Mouse (Mus musculus) thymus, postnatal 10 days (tissue): ENCODE data around the gene Ccdc162.

Experiments used
- DNase-seq, 2 experiments: peaks; one replicate each; pipeline ENCODE4 v3.0.0; 2021; ENCODE audit warnings: low spot score in 2 of 2

Gene Ccdc162

DNA sequence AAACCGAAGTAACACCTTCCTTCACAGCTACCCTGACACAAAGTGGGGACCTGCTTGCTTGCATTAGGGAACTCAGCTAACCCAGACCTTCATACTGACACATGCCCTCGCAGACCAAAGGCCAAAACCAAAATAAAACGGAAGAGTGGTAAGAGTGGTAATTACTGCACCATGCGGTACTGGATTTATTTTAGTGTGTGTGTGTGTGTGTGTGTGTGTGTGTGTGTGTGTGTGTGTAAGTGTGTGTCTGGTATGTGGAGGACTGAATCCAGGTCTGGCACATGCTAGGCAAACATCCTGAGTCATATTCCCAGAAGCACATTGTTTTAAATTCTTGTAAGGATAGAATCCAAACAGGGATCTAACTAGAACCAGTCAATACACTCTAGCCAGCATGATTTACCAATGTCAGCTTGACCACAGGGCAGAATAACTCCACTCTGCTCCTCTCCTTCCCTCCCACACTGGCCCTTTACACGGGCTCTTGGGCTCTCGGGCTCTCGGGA is 140.1 kb downstream of the Ccdc162 start:
- DNase-seq: no peak

- DNase-seq: peak in 1 of 2 experiments; percentile 48
These were observed 140.7 kb downstream of the Ccdc162 start for GRCm38 (mm10) chr10:41575451-41576327.

DNA sequence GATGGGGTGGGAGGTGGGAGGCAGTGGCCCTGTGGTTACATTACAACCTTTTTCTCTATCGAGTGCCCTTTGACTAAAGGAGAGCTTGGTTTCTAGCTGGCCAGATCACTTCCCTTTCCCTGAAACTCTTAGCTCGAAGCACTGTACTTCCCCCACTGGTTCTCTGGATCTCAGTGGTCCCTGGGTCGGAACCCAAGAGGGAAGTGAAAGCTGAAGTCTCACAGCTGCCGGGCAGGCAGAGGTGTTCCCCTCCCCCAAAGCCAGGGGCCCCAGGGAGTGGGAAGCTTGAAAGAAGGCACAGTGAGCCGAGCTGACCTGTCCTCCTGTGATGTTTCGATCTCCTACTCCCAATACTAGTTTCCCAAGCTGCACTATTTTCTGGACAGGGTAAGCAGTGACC is 143.2 kb downstream of the Ccdc162 start:
- no peak for DNase-seq

DNA sequence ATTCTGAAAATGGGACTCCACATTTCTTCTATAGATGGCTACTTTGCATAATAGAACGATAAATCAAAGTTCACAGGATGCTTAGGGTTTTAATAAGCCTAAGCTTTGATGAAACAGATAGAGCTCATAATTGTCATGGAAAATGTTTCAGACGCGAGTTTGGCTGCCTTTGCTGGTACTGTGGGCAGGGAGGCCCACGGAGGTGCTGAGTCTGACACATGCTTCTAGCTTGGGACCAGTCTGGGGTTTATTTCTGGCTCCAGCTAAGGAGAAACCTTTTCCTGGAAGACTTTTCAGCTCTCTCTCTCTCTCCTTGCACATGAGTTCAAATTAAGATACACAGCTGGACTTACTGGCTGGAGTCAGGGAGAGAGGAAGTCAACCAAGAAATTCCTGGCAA is 144.2 kb downstream of the Ccdc162 start:
- DNase-seq: no peak

DNA sequence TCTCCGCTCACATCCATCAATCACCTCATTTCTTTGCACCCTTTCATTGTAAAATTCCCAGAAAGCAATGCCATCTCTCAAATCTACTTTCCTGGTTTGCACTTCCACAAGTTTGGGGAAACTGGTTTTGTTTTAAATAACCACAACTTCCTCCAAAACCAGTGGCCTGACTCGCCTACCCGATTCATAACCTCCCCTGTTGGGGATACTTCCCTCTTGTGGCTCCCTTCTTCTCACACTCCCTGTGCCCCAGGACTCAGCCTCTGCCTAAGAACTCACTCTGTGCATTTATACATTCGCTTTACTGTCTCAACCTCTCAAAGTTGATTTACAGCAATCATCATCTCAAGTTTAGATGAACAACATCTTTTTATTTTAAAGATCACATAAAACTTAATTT is 145.4 kb downstream of the Ccdc162 start:
- no peak for DNase-seq

- DNase-seq: no peak
These were observed 148.1 kb downstream of the Ccdc162 start for GRCm38 (mm10) chr10:41568306-41568705.

GRCm38 (mm10) chr10:41565141-41565540 is 151.3 kb downstream of the Ccdc162 start:
- DNase-seq: no peak

DNA sequence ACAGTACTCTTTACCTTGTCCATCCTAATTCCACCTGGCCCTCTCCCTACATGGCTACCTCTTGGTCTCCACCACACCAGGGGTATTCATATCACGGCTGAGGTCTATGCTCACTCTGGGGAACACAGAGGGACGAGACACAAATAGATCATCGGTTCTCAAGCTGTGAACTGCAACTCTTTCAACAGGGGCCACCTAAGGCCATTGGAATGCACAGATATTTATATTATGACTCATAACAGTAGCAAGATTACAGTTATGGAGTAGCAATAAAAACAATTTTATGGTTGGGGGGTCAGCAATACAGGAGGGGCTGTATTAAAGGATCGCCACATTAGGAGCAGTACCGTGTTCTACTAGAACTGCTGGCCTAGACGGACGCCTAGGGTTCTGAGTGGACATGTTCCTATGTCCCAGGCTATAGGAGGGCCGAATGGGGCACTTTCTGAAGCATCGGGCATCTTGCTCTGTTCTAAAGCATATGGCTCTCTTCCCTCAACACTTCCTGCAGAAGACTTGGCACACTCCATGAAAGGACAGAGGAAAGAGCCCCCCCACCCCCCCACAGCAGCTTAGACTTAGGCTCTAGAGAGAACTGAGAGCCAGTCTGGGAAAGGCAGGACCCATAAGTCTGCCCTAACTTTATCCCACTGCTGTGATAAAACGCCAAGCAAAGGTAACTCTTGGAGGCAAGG is 154.6 kb downstream of the Ccdc162 start:
- no peak for DNase-seq

DNA sequence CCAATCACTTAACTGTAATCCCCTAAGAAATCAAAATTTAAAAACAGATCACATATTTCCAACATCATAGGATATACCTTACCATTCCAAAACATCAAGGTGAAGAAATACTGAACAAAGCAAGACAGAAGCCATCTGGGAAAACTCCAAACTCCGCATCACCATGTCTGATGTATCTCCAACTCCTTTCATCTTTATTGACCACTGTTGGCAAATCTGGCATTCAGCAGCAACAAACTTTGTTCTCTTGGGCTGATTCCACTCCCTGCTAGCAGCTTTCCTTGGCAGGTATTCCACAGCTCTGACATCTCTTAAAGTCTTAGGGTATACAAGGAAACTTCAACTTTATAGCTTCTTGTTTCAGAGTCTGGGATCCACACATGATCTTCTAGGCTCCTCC is 158.0 kb downstream of the Ccdc162 start:
- no peak for DNase-seq

- no peak for DNase-seq
These were observed 161.4 kb downstream of the Ccdc162 start for GRCm38 (mm10) chr10:41555081-41555480.

DNA sequence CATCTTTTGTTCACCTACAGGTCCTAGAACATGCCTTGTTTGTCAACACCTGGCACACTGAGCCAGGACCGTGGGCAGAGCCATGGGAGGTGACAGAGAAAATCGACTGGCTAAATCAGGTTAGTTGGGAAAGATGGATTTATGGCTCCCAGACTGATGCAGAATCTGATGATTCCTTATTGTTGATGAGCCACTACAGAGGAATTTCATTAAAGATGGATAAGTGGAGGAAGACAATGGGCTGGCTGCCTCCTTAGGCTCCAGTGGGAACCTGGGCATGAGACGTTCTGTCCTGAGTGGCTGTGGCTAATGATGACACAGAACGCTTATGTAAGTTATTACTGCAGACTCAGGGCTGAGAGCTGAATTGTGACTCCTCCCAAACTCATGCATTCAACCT is 162.7 kb downstream of the Ccdc162 start:
- no peak for DNase-seq

DNA sequence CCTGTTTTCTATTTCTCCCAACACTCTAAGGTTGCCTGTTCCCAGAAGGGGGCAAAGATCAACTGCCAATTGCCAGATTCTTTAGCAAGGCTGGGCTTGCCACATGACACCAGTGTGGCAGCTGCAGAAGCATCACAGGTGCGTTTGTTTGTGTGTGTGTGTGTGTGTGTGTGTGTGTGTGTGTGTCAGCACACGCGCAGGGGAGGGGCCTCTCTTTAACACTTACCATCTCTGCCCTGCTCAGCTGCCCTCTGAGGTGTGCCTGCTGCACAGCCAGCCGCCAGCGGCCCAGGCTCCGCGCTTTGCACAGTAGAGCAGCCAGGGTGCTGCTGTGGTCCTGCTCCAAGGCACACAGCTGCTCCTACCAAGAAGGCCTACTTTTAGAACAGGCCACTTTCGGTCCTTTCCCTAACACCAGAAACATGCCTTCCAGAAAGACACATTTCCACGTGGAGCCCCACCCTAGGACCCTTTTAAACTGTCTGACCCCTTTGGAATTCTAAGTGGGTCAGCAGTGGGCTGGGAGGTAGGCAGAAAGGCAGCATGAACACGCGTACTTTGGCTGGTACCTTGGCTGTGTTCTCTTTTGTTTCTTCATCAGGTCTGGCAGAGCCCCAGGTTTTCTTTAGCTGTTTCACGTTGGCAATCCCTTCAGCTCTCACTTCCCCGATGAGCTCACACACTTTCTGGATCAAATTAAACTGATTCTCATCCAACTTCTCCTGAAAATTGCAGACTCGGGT is 163.4 kb downstream of the Ccdc162 start:
- peak; percentile 89 to 92 for DNase-seq

GRCm38 (mm10) chr10:41552319-41552718 is 164.1 kb downstream of the Ccdc162 start:
- peak; percentile 15 to 33 for DNase-seq

DNA sequence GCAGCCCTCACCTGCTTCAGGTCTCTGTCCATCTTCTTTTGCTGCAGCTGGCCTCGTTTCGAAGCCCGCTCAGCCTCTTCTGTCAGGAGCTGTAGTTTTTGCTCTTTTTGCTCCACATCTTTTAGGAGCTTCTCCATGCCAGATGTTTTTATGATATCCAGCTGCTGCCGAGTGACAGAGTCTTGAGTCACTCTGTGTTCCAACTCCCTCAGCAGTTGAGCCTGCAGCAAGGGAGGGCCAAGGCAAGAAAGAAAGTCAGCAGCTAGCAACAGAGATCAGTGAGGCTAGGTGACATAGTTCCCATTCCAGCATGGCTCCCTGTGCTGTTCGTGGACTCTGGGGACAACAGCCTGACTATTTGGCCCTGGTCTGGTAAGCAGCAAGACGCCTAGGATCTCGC is 165.7 kb downstream of the Ccdc162 start:
- no peak for DNase-seq

DNA sequence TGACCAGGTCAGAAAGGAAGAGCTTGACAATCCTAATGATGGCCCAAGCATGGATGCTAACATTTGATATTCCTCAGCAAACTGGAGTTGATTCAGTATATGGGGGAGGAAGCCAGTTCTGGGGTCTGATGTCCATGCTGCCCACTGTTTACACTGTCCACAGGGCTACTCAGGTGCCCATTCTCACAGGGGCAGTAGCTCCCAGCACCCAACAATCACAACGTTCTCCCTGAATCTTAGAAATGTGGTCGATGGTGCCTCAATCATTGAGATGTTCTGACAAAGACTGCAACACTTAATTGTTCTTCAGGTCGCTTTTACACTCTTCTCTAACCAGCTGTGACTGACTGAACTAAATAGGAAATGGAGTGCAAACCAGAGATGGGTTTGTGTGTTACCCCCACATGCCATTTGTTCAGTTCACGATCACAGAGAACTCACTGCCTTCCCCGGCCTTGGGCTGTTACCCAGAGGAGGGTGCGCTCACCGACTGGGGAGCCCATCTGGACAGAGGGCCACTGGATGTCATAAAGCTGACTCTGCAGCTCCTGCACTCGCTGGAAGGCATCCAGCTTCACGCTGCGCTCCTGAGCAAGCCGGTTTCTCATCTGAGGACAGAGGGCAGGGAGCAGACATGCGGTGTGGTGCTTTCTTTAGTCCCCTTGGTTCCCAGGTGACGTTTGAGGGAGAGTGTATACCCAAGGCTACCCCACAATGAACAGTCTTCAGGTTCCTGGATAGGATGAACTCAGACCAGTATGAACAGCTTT is 169.9 kb downstream of the Ccdc162 start:
- no peak for DNase-seq

DNA sequence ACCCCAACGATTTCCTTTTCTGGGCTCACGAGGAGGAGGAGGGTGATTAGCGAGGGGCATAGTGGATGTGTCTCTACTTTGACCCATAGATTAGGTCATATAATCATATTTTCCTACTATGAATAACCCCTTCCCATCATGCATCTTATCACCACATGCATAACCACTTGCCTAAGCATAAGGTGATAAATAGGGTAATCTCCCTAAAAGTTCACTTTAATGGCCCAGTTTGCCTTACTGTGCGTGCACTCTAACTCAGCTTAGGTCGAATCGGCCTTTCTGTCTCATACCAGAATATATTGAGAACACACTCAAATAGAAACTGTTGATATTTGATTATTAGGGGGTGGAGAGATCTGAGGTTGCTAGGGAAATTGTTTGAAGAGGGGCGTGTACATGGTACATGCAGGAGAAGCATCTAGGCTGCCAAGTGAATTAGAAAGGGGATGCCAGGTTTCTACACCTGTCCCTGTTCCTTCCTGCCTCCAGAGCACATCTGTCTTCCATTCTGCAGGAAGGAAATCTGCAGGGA is 171.1 kb downstream of the Ccdc162 start:
- DNase-seq: no peak

DNA sequence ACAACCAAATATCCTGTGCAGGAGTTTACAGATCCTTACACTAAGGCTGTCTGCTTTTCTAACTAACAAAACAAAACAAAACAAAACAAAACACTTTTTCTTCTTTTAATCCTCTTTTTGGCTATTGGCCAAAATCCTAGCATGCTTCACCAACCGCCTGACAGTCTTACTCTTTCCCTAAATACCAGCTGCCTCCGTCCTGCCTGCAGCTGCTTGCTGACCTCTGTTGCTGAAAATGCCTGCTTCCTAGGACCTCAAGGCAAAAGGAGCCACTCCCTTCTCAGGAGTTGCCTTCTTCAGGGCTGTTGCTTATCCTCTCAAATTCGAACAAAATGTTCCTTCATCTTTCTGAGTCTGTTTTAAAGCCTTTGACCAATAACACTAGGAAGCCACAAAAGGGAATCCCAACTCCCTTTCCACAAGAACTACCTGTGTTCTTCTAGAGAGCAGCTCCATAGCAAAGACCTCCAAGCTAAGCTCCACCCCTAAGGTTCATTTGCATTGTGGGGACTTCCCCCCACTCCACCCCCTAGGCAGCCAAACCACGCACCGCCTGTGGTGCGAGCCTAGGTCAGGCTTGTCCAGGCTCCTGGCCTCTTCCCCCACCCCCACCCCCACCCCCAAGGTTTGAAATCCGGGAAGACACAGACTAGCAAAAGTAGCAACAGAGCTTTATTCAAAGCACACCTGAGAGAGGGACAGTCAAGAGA is 171.8 kb downstream of the Ccdc162 start:
- no peak for DNase-seq

GRCm38 (mm10) chr10:41543844-41544243 is 172.6 kb downstream of the Ccdc162 start:
- no peak for DNase-seq

GRCm38 (mm10) chr10:41543439-41543838 is 173.0 kb downstream of the Ccdc162 start:
- no peak for DNase-seq

- DNase-seq: no peak
These were observed 174.4 kb downstream of the Ccdc162 start for GRCm38 (mm10) chr10:41542057-41542456.

DNA sequence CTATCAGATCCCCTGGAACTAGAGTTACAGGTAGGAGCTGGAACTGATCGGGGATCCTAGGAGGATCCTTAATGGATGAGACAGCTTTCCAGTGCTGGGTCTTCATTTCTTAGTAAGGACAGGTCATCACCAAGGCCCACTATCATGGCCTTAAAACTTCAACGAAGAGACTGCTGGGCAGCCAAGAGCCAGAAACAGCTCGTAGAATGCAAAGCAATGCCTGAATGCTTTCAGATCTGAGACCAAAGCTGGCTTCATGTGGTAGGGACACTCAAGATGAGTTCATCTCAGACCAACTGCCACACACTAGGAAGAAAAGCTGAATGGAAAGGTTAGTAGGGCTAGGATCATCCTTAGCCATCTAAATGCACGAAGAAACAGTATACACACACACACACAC is 177.4 kb downstream of the Ccdc162 start:
- DNase-seq: no peak
